Mouse (Mus musculus) frontal cortex, adult (tissue): ENCODE measurements around the gene Lhpp.

Experiments used
- ATAC-seq: cut with Nextera tagmentation; 2 replicates; pipeline ENCODE4 v1.9.2; 2017; ENCODE audit warnings: mild to moderate bottlenecking, moderate library complexity, mixed read lengths; ENCODE audit not compliant: low TSS enrichment

Lhpp gene

DNA sequence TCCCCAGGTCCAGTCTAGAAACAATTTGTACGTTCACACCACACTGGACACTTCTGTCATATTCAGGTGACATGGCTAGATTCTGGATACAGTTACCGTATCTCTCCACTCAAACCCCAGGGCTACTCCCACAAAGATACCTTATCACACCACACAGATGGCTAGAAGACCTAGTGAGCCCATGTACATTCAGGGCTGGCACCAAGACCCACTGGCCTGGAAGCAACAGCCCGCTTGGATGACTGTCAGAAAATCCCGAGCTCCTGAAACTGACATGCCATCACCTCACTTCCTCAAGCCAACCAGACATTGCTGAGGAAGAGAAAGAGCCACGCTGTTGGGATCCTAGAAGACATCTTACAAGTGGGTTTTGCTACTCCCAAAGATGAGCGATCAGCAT, 128.4 kb downstream of the Lhpp start:
- ATAC-seq: no peak

DNA sequence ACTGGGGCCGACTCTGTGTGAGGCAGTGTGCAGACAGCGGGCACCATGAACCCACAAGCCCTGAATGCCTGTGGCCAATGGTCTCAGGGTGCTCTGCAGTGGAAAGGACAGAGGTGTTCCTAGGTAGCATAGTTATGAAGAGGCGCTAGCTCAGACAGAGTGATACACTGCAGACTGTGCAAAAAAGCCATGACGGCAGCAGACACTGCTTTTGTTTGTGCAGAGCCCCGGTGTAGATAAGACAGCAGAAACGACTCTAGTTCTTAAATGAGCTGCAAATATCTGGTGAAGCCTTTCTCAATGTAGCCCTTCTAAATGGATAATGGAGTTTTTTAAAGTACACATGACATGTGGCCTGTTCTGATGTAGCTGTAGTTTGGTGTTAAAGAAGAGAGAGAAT, 129.4 kb downstream of the Lhpp start:
- ATAC-seq: no peak

DNA sequence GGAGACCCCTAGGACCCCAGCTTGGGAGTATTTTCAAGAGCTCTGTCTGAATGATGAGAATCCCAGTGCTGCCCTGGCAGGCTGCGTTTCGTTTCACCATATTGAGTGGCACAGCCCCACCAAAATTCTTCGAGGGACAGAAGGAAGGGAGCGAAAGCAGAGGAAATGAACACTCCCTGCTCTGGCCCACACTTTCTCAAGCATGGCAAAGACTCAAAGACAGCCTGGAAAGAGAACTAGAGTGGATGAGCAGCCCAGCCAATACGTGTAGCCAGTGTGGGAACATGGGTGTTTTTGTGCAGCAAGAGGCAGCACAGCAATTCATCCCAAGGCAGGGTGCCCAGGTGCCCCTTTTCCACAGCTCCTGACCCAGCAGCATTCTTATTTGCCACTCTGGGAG, 132.5 kb downstream of the Lhpp start:
- ATAC-seq: peak; percentile 85

DNA sequence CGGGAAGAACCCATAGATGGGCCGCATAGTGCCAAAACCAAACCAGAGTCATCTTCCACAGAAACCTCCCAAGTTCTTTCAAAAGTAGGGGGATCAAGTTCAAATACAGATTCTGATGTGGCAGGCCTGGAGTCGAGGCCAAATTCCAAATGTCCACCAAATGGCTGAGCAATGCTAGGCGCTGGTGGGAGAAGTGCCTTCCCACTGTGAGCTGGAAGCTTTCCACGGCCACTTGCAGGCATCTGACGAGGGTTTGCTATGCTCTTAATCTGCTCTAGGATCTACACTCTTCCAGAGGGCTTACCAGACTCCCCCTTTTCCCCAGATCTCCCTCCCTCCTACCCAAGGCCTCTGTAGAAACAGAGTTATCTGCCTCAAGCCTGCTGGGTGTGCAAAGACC, 136.7 kb downstream of the Lhpp start:
- ATAC-seq: no peak

DNA sequence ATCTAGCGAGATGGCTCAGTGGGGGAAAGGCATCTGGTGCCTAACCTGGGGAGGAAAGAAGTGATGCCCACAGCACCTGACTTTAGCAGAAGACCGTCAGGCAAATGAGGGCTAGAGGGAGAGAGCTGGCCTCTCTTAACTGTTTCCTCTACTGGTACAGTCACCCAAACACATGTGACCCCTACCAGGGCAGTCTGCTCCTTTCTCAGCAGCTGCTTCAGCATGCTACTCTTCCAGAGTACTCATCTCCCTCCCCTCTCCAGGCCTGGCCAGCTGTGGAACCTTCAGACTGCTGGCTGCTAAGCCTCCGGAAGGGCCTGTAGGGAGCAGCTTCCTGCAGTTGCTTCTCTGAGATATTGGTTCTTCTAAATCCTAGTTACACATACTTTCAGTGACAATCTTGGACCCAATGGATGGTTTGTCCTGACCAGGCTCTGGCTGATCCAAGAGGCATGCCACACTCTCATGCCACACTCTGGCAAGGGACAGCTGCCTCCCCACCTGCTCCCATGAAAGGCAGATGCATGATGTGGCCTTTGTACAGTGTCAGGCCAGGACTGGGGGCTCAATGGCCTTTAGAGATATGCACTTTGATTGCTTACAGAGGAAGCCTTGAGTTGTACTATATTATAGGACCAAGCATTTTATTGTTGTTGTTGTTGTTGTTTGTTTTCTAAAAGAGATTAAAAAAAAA, 137.8 kb downstream of the Lhpp start:
- ATAC-seq: no peak

DNA sequence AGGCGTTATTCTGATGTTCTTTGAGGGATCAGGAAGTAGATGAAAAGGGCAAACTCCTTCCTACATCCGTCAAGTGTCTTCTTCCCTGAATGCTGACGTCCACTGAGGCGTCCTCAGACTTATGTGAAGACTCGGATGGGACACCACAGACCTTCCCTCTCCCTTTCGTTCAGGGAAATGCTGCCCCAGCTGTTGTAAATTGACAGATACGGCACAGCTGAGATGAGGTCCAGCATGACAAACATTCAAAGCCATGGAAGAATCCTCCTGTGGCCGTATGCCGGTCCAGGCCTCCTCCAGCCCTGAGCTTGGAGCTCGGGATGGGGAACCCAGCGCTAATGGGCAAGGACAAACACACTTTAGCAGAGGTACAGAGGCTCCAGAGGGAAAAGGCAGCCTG, 139.1 kb downstream of the Lhpp start:
- ATAC-seq: no peak

DNA sequence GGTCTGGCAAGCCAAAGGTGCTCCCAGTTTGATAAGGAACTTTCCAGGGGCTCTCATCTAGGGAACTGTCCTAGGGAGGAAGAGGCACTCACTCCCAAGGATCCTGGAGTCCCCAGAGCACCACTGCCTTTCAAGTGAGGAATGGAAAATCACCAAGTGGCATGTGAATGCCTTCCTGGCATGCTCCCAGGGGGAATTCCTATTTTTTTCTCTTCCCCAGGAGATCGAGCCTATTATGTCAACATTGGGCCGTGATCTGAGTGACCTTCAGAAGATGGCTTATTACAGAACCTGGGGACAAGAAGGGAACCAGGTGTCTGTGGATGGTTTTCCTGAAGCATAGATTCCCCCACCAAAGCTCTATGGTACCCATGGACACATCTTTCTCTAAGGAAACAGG, 141.3 kb downstream of the Lhpp start:
- no peak for ATAC-seq

DNA sequence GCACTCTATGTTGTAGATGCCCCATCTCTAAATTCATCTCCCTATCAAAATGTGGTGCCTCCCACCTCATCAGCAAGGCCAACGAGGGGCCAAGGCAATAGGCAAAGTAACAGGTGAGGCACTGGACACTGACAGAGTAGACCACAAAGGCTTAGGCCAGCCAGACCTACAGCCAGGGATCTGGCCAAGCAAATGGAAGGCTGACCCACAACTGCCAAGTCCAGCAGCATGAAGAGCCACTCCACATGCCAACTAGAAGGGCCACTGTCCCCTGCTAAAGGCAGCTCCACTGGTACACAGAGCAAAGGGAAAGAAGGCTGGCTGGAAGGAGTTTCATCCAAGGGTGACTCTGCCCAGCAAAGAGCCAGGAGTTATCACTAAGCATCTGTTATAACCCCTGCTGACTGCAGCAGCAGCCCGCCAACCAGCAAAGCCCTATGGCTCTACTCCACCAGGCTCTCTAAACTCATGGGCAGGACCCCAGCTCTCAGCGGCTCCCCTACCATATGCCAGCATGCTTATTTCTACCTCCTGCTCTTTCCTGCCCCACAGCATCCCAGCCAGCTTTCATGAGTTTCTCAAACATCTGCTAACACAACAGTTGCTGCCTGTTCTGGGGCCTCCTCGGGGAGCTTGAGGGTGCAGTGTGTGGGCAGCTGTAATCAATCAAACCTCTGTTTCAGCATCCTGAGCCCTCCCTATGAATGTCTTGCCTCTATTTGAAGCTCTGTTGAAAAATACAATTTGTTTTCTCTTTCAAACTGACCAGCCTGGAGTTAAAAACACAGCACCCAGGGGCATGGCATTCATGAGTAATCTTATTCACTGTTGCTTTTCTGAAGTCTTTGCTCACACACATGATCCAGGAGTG, 143.3 kb downstream of the Lhpp start:
- no peak for ATAC-seq

DNA sequence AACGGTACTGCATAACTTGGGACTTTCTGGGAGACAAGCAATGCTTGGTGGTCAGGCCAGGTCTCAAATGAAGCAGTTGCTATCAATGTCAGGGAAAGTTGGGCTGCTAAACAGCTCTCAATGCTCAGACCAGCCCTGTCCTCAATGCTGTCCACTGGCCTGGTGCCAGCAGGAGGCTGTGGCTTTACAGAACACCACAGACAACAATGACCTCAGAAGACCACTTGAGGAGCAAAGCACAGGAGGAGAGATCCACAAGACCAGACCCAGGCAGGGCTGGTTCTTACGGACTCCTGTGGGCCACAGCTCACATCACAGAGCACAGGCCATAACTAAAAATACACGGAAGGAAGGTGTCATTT, 143.9 kb downstream of the Lhpp start:
- ATAC-seq: no peak
